Mouse (Mus musculus) embryo, embryonic 11.5 days (tissue): Measurements from ENCODE around the gene Gm5890.
"Not testable (repeated sequence)": the region's sequence is repeated elsewhere in the genome, so short reads cannot be mapped to it uniquely, and the experiment has no call there.

ENCODE experiments used
- DNase-seq: peaks from one replicate; pipeline ENCODE4 v3.0.0-alpha.2; 2012; ENCODE audit warnings: low read depth, low spot score

Gm5890 gene

GRCm38 (mm10) chr7:20262734-20263133 lies at the start of gene Gm5890:
Gene Gm5890 (minus strand): TSS chr7:20262834.
- DNase-seq = not testable (repeated sequence)

GRCm38 (mm10) chr7:20233728-20234127 lies 28.9 kb downstream of the Gm5890 start, which contains the start of gene Gm4498:
Gene Gm4498 (minus strand): TSS chr7:20233828.
- not testable (repeated sequence) for DNase-seq
